Mouse (Mus musculus) mouse embryonic stem cell (cell line): Measurements from ENCODE around the gene Dgkg.

ENCODE experiments used
- in situ Hi-C, 2 experiments: fragments of 300-500 bp; cut with MboI; formaldehyde crosslinking; loops; 1 replicate in 1 of 2; 3 replicates in 1 of 2; pipeline ENCODE4 v1.14.3; 2019 to 2020; ENCODE audit warnings: low sequenced_read_pairs in 2 of 2, low pct_unique_long_range_greater_than_20kb in 1 of 2, mixed read lengths in 1 of 2; ENCODE audit not compliant: unreplicated experiment in 1 of 2

Dgkg gene

GRCm38 (mm10) chr16:22483900-22484299, 173.1 kb downstream of the Dgkg start:
- in situ Hi-C loops: no loop called here

GRCm38 (mm10) chr16:22479322-22479721, 177.7 kb downstream of the Dgkg start:
- in situ Hi-C loops: no loop called here

- in situ Hi-C loops: no loop called here
These were observed 185.3 kb downstream of the Dgkg start for GRCm38 (mm10) chr16:22471728-22472127.

- in situ Hi-C loops: no loop called here
These were observed 187.6 kb downstream of the Dgkg start for GRCm38 (mm10) chr16:22469385-22469784.

- in situ Hi-C loops: no loop called here
These were observed 189.9 kb downstream of the Dgkg start for GRCm38 (mm10) chr16:22467111-22467510.

- in situ Hi-C loops: no loop called here
These were observed 190.6 kb downstream of the Dgkg start for GRCm38 (mm10) chr16:22466381-22466780.

- in situ Hi-C loops: no loop called here
These were observed 194.8 kb downstream of the Dgkg start for GRCm38 (mm10) chr16:22462220-22462619.

- in situ Hi-C loops: no loop called here
These were observed 195.3 kb downstream of the Dgkg start for GRCm38 (mm10) chr16:22461728-22462127.

GRCm38 (mm10) chr16:22460960-22461359, 196.1 kb downstream of the Dgkg start:
- in situ Hi-C loops: no loop called here

- in situ Hi-C loops: no loop called here
These were observed 204.9 kb downstream of the Dgkg start for GRCm38 (mm10) chr16:22452082-22452481.

GRCm38 (mm10) chr16:22448093-22448492, 208.9 kb downstream of the Dgkg start:
- in situ Hi-C loops: no loop called here

- in situ Hi-C loops: no loop called here
These were observed 212.2 kb downstream of the Dgkg start for GRCm38 (mm10) chr16:22444786-22445185.

GRCm38 (mm10) chr16:22442202-22442601, 214.8 kb downstream of the Dgkg start:
- in situ Hi-C loops: no loop called here

- in situ Hi-C loops: no loop called here
These were observed 215.7 kb downstream of the Dgkg start for GRCm38 (mm10) chr16:22441317-22441716.

GRCm38 (mm10) chr16:22440269-22440668, 216.8 kb downstream of the Dgkg start:
- in situ Hi-C loops: no loop called here

GRCm38 (mm10) chr16:22439499-22440177, 217.4 kb downstream of the Dgkg start, which contains the start of gene Etv5:
Gene Etv5, minus strand, starts transcription at chr16:22439719.
- in situ Hi-C loops: no loop called here

GRCm38 (mm10) chr16:22438441-22439373, 218.3 kb downstream of the Dgkg start:
- in situ Hi-C loops: no loop called here

GRCm38 (mm10) chr16:22436106-22436505, 220.9 kb downstream of the Dgkg start:
- in situ Hi-C loops: no loop called here

GRCm38 (mm10) chr16:22434530-22434929, 222.5 kb downstream of the Dgkg start:
- in situ Hi-C loops: no loop called here

- in situ Hi-C loops: no loop called here
These were observed 223.1 kb downstream of the Dgkg start for GRCm38 (mm10) chr16:22433944-22434343.
